Mouse (Mus musculus) layer of hippocampus, postnatal 25 days (tissue): ENCODE measurements around the gene Plin4. TPM values are rescaled to one million over a fixed set of nuclear protein-coding genes. Genes with fewer than 3 reads are reported as not detected.
"Not testable (repeated sequence)": the region's sequence is repeated elsewhere in the genome, so short reads cannot be mapped to it uniquely, and the experiment has no call there.

Experiments
- DNase-seq, 2 experiments: peaks; one replicate each; pipeline ENCODE4 v3.0.0; 2022; ENCODE audit warnings: mixed read lengths in 2 of 2, low spot score in 1 of 2; ENCODE audit errors: extremely low spot score in 1 of 2
- total RNA-seq, 2 experiments: library from RNA; stranded (reverse); gene quantifications; 2 replicates each; pipeline ENCODE4 v1.2.3; 2021

Plin4 gene
- total RNA-seq, 2 experiments from 2014 or later: 0.68 to 2.4 TPM

DNA sequence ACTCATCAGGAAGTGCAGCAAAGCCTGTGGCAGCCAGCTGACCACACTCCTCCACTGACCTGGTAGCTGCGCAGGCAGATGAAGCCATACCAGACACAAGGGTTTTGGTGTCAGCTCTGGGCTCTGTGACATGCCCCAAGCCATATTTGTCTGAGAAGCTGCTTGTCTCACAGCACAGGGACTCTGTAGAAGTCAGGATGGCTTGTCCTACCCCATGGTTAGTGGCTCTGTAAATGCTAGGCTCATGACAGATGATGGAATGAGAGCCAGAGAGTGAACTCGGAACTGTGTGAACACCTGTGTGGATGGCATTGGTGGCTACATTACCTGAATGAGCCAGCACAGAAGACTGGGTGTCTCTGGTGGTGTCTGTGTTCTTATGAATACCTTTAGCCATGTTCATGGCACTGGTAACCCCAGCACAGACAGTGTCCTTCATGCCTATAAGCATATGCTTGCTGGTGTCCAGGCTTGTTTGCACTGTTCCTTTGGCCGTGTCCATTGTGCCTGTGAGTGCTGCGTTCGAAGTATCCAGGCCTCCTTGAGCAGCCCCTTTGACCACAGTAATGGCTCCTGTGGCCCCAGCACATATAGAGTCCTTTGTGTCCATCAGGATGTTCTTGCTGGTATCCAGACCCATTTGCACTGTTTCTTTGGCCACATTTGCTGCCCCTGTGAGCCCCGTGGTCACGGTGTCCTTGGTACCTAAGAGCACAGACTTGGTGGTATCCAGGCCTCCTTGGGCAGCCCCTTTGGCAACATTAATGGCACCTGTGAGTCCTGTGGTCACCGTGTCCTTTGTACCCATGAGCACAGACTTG lies 5.9 kb downstream of the Plin4 start:
- no peak for DNase-seq

DNA sequence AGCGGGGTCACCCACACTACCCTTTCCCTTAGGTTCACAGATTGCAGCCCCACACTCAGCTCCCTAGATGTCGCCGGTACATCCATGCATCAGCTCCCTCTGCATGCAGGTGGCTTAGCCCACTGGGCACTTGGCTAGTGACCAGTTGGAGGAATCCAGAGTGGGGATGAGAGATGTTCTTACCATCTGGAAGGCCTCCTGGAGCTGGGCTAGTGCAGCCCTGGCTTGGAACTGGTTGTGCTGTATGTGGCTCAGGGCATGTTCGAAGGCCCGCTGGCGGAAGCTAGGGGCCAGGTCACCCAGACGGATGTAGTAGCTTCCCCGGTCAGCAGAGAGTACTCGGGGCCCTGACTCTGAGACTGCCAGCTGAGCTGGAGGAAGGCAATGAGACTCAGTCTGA lies 6.7 kb downstream of the Plin4 start:
- no peak for DNase-seq

DNA sequence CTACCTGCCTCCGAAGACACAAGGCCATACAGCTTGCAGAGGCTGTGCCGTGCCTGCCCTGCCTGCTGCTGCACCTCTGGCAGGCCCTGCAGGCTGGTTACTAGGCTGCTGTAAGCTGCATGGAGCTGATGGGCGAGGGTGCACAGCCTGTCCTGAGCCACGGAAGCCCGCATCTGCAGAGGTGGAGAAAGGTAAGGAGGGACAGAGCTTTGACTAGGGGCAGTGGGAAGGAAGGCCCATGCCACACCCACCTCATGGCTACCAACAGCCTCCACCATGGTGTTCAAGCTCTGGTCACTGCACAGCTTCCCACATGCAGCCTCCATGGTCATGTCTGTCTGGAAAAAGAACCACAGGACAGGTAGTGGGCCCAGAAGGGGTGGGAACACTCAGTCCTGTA lies 7.4 kb downstream of the Plin4 start:
- no peak for DNase-seq

DNA sequence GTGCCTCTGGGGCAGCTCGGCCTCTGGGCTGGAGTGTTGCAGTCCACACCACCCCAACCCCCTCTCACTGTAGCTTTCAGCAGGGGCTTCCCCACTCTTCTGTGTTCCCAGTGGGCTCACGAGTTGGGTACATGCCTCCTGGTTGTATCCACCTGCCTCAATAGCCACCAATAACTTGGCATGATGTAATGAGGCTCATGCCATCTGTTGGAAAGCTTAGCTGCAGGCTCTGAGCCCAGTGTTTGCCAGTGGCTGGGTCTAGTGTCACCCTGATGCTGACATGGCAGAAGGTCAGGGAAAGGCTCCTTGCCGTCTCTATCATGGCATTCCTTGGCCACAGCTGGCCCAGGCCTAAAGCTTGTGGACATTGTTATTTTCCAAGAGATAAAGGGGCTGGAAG lies 8.8 kb downstream of the Plin4 start:
- no peak for DNase-seq

DNA sequence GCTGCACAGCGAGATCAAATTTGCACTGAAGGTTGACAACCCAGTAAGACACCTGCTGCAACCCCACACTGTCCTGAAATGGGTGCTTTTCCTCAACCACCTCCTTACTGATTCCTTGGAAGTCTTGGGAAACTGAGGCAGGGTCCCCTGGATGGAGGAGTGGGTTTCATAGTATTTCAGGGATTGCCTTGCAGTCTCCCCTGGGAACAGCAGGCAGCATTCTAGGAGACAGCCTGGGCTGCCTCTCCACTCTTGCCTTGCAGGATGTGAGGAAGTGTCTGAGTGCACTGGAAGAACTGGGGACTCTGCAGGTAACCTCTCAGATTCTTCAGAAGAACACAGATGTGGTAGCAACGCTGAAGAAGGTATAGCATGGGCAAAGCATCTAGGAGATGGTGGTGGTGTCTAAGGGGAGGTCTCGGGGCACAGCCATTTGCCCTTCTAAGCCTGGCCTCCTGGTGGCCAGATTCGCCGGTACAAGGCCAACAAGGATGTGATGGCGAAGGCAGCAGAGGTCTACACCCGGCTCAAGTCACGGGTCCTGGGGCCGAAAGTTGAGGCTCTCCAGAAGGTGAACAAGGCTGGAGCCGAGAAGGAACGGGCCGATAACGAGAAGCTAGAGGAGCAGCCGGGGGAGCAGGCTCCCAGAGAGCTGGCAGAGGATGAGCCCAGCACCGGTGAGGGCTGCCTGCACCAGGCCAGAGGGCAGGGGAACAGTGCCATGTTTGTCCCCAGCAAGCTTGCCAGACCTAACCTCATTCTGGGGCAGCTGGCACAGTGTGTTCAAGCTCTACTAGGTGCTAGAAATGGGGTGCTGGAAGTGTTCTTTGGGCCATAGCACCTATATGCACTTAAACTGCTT lies 10.7 kb downstream of the Plin4 start:
- DNase-seq: no peak

DNA sequence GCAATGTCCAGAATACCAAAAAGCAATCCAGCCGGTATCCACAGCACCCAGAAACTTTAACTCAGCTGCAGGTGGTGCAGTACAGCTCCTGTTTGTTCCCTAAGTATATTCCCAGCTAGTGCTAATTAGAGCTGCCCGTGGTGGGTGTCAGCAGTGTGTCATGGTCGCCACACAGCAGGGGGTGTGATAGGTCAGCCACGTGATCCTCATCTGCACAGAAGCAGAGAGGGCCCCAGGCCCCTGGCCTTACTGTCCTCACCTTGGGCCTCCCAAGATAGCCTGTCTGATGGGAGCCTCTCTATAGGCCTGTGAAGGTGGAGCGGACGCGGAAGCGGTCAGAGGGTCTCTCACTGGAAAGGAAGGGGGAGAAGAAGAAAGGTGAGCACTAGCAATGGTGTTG lies 11.4 kb downstream of the Plin4 start:
- no peak for DNase-seq

DNA sequence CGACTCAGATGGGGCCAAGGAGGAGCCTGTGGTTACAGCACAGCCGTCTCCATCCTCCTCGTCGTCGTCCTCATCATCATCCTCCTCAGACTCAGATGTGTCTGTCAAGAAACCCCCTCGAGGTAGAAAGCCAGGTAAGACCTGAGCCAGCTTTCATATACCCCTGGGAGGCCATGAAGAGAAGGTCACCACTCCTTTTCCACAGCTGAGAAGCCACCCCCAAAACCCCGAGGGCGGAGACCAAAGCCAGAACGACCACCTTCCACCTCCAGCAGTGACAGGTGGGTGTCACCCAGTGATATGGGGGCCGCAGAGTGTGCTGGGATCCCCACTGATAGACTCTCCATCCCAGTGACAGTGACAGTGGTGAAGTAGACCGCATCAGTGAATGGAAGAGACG lies 12.7 kb downstream of the Plin4 start:
- DNase-seq: no peak

DNA sequence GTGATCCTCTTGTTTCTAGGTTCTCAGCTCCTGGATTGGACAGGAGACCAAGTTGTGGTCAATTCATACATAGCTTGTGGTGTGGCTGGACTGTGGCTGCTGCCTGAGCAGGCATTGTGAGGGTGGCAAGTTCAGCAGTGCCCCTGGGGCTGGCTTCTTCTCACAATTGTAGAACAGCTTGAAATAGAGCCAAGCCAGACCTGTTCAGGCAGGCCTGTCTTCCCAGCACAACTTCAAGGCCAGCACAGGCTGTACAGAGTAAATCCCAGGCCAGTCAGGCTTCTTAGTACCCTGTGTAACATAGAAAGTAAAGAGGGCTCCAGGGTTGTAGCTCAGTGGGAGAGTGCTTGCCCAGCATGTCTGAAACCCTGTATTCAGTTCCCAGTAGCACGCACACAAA lies 16.8 kb downstream of the Plin4 start:
- DNase-seq: no peak

DNA sequence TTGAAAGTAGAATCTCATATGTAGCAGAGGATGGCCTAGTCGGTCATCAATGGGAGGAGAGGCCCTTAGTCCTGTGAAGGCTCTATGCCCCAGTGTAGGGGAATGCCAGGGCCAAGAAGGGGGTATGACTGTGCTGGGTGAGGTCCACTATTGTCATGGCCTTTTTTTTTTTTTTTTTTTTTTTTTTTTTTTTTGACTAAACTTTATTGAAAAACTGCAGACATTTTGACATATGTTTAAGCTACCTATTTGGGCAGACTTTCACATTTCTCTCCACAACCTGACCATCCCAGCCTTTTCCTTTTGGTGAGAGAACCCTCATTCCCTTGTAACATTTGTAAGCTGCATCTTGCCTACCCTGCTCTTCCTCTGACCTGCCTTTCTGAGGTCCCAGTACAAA lies 17.3 kb downstream of the Plin4 start:
- DNase-seq: no peak

DNA sequence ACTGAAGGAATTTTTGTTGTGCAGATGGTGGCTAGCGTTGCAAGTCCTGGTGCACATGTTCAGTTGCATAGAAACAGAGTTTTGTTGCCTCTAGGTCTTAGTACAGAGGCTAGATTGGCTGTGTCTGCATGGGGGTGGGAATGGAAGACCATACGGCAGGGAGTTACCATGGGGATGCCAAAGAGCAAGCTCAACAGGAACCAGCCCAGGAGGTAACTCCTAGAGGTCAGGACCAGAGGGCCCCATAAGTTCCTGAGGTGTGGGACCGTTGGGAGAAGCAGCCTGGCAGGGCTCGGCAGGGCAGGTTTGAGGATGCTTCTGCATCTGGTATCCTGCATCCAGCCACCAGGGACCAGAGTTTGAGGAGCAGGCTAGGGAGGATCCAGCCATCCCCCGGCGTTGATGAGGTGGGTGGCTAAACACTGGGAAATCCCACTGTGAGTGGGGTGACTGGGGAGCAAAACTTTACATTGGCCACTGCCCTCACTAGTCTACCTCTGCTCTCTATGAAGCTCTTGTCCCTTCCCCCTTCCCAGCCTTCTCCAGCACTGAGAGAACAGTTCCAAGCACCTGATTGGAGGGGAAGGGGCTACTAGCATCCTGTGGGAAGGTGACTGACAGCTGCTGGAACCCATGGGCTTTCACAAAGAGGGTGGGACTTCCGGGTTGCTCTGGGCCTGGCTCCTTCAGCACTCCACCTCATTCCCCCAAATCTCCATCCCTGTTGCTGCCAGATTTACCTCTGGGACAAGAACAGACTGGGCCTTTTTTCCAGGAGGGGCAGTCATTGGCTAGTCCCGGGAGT lies 28.6 kb downstream of the Plin4 start:
- peak in 1 of 2 experiments; percentile 38 for DNase-seq

DNA sequence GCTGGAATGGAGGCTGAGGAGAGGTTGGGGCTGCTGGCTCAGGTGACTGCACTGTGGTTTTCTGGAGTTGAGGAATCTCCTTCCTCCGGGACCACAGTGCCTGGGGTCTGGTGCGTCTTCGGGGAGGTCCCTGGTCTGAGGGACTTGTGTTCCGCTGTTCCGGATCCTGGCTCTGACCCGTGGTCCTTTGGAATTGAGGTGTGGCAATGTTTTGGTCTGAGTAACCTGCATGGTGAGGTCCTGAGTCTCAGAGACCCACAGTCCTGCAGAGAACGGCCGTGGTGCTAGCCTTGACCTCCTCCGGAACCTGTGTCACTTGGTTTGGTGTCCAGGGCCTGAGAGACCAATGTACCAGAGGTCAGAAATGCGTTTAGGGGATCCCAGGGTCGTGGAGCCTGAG lies 29.7 kb downstream of the Plin4 start:
- DNase-seq: no peak

DNA sequence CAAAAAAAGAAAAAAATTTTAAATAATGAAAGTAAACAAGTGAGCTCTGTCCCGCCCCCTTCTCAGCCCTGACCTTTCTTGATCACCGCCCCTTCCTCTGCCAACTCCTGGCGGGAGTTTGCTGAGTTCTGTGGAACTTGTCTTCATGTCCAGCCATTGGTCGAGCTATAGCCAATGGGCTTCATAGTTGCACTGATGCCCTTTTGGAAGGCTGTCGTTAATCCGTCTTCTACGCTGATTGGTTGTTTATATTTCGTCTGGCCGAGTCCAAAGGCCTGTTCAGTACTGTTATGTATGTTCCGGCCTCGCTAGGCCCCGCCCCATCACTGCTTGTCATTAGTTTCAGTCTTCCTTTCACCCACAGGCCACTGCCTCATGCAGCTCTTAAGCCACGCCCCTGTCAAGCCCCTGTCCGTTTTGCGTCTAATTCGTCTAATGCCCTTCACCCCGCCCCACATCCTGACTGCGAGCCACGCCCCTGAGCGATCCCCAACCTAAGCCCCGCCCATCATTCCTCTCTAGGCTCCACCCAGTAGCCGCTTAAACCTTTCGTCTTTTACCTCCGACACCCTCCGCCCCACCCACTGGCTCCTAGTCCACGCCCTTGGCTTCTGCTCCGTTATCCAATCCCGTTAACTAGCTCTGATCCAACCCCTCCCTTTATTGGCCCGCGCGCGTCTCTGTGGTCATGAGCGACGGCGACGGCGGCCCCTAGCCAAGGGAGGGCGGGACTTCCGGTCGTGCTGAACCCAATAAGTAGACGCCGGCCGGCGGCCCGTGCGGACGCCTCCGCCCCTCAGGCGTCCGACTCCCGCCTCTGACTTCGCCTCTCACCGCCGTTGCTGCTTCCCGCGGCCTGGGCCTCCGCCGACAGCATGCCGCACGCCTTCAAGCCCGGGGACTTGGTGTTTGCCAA lies 30.5 kb downstream of the Plin4 start, which contains the start of gene Hdgfl2:
TSS of gene Hdgfl2 (plus strand) at position 755 of the 916 bp plus-strand sequence.
- DNase-seq: peak; percentile 96 to 99

DNA sequence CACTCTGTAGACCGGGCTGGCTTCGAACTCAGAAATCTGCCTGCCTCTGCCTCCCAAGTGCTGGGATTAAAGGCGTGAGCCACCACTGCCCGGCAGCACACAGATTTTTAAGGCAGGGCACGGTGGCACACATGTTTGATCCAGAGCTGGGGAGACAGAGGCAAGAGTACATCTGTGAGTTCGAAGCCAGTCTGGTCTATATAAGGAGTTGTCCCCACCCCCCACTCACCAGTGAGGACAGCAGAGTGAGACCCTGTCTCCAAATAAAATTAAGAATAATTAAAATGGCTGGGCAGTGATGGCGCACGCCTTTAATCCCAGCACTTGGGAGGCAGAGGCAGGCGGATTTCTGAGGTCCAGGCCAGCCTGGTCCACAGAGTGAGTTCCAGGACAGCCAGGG lies 31.2 kb downstream of the Plin4 start:
- DNase-seq: not testable (repeated sequence)

DNA sequence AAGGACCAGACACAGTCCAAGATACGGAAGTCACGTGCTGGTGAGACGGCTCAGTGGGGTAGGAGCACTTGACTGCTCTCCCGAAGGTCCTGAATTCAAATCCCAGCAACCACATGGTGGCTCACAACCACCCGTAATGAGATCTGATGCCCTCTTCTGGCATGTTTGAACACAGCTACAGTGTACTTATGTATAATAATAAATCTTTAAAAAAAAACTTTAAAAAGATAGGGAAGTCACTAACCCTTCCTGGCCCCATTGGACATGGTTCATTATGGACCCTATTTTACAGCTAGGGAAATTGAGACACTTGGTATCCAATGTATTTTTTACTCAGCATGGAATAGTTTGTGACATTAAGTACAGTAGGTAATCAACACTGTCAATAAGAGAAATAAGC lies 32.1 kb downstream of the Plin4 start:
- no peak for DNase-seq

DNA sequence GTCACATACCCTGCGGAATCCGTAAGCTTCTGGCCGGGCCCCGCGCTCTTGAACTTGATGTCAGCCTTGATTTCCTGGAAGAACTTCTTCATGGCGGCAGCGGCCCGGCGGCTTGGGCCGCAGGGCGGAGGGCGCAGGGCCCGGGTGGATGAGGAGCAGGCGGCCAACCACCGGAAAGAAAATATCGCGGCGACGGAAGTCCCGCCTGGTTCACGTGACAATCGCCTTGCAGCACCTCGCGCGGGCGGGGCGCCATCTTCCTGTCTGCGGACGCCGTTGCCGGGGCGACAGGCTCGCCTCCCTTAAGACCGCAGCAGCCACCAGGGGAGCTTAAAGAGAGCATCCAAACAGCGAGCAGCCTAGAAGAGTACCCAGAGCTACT lies 34.8 kb downstream of the Plin4 start, which contains the start of gene Ubxn6:
TSS of gene Ubxn6 (minus strand) at position 202 of the 382 bp plus-strand sequence.
- DNase-seq: peak; percentile 91 to 96

DNA sequence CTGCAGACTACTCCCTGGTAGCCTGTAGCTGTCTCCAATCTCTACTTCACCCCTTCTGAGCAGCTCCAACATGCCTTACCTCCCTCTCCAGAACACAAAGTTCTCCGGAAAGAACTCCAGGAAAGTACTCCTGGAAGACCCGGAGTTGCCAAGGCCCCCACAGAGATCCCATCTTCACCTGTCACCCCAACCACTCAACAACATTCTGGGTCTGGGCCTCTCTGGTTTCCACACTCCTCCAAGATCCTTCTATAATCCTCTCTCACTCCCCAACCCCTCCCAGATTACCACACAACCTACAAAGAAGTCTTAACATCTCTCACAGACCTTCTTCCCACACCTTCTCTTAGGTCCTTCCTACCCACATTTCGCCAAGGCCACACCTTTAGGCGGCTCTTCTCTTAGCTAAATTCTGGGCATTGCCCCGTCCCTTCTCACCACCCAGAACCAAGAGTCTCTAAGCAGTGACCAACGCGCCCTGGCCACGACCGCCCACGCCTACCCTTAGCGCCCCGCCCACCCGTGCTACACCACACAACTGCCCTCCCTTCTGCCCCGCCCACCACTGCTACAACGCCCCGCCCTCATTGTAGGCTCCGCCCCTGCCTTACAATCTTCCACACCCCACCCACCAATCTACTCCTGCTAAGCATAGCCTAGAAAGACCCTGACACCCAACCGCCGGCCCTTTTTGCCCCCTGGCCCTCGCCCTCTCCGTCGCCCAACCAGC lies 35.3 kb downstream of the Plin4 start:
- peak in 1 of 2 experiments; percentile 56 for DNase-seq

DNA sequence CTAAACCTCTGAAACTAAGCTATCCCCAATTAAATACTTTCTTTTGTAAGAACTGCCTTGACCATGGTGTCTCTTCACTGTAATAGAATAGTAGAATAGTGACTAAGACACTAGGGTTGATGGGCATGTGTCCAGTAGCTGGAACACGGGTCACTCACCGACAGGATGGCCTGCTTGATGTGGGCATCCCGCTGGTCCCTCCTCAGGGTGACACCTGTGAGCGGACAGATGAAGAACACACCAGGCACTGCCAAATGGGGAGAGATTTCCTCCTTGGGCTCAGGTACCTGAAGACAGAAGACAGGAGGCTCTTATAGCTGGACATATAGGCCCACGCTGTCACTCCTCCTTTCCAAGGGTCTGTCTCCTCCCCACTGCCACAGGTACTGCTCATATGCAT lies 37.4 kb downstream of the Plin4 start:
- no peak for DNase-seq

DNA sequence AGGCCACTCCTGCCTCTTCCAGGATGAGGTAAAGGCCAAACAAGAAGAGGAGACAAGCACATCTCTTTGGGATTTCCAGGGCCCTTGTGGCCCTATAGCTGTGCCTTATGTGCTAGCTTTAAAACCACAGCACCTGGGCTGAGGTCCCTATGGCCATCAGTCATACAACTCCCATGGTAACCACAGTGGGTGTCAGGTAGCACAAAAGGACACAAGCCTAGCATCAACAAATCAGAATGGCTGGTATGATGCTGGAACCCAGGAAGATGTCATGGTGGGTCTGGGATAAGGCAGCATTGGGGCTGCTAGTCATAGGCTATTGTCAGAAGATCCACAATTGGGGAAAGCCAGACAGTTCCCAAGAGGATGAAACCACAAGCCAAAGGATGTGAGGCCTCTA lies 38.5 kb downstream of the Plin4 start:
- no peak for DNase-seq

DNA sequence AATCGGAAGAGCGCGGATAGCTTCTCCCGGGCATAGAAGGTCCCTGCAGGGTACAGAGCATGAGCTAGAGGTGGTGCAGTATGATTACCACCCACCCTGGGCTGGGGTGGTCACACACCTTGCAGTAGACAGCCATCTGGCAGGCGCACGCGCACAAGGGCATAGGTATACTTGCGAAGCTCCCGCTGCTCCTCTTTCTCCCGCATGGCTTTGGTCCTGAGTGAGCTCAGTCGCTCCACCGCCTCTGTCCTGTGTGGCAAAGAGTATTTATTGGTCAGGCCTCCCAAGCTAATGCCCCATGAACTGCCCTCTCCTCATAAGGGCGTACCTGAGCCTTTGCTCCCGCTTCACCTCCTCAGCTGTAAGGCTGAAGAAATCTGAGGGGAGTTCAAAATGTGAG lies 40.5 kb downstream of the Plin4 start:
- DNase-seq: no peak
